Mouse (Mus musculus): Measurements from ENCODE around the gene Bud13.

The Bud13 gene

GRCm38 (mm10) chr9:46338384-46338783, 55.6 kb downstream of the Bud13 start:
- no peak for DNase-seq

- DNase-seq = no peak
These were observed 56.3 kb downstream of the Bud13 start for GRCm38 (mm10) chr9:46339051-46339652.

GRCm38 (mm10) chr9:46345887-46346665, 63.3 kb downstream of the Bud13 start:
- no peak for DNase-seq

Data from cerebellum, postnatal 36 days (tissue).